Mouse (Mus musculus) lung, adult 2 months (tissue): Measurements from ENCODE around the gene Mad1l1.

ENCODE experiments used
- CTCF ChIP-seq: fragments of 200-500 bp; IDR thresholded peaks from 2 replicates; pipeline ENCODE4 v1.5.1; 2011; ENCODE audit warnings: mild to moderate bottlenecking, low read length, control low read depth; ENCODE audit not compliant: insufficient read depth
- POLR2A ChIP-seq: fragments of 200-500 bp; IDR thresholded peaks from 2 replicates; pipeline ENCODE4 v1.6.1; 2011; ENCODE audit warnings: low read depth, mild to moderate bottlenecking, control low read depth, low read length, borderline replicate concordance; ENCODE audit errors: extremely low read depth

- TF ChIP-seq POLR2A (no peak), CTCF (no peak)
These were observed 203.4 kb downstream of the Mad1l1 start for GRCm38 (mm10) chr5:140117968-140118367.
